Mouse (Mus musculus): Measurements from ENCODE around the gene Naa80.

GRCm38 (mm10) chr9:107553541-107554318, 25.0 kb upstream of the Naa80 start:
- TF ChIP-seq CTCF (IDR thresholded peaks at IDR 0.05; ENCODE audit: low read depth) (no peak), EP300 (IDR thresholded peaks at IDR 0.05; ENCODE audit: low read depth) (no peak)

Measured in heart, postnatal 0 days (tissue).